Mouse (Mus musculus): ENCODE results near the gene Ppp1r15b.

DNA sequence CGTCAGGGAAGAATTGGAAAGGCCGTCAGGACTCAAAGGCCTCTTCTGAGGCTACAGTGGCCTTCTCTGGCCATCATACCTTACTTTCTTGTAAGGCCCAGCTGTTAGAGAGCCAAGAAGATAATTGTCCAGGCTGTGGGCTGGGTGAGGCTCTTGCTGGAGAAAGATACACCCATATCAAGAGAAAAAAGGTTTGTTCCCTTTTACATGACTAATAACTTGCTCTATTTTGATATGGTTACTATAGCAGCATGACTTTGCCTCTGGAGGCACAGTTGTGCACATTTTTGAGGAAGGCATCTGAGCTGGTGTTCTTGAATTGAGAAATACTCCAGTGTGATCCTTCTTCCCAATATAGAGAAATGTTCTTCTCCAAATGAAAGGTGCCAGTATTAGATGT, 2.5 kb downstream of the Ppp1r15b start:
- no peak for TF ChIP-seq ZC3H11A (IDR thresholded peaks at IDR 0.05; ENCODE audit: borderline replicate concordance, low read depth, low read length)
- TF ChIP-seq ZNF384 (IDR thresholded peaks at IDR 0.05; ENCODE audit: low read depth, low read length), result no peak
- no peak for TF ChIP-seq MAFK (IDR thresholded peaks at IDR 0.05; ENCODE audit: insufficient read depth, low read depth, low read length)
